Mouse (Mus musculus) liver, adult 2 months (tissue): ENCODE results near the gene Etfb. TPM values are rescaled to one million over a fixed set of nuclear protein-coding genes. Genes with fewer than 3 reads are reported as not detected.

ENCODE experiments used
- DNase-seq: peaks from one replicate; pipeline ENCODE4 v3.0.0-alpha.2; 2011; ENCODE audit warnings: low read depth, low spot score; ENCODE audit errors: extremely low read depth
- H3K27ac ChIP-seq: fragments of 200-500 bp; replicated peaks from 2 replicates; pipeline ENCODE4 v1.5.1; 2012; ENCODE audit warnings: low read depth, mild to moderate bottlenecking, control low read depth, inconsistent platforms, low read length; ENCODE audit not compliant: insufficient read depth
- H3K27me3 ChIP-seq: fragments of 200-500 bp; 2 replicates; pipeline ENCODE4 v1.6.1; 2012; ENCODE audit warnings: mild to moderate bottlenecking, moderate library complexity, low read length, inconsistent platforms; ENCODE audit not compliant: control insufficient read depth, insufficient read depth
- H3K36me3 ChIP-seq: fragments of 200-500 bp; 2 replicates; pipeline ENCODE4 v1.6.1; 2012; ENCODE audit warnings: low read length, inconsistent platforms; ENCODE audit not compliant: control insufficient read depth, insufficient read depth
- H3K4me1 ChIP-seq: fragments of 200-500 bp; 2 replicates; pipeline ENCODE4 v1.6.1; 2011; ENCODE audit warnings: low read length; ENCODE audit not compliant: control insufficient read depth, insufficient read depth
- H3K4me3 ChIP-seq: fragments of 200-500 bp; 2 replicates; pipeline ENCODE4 v1.5.1; 2011; ENCODE audit warnings: low read depth, mild to moderate bottlenecking, control low read depth, low read length, moderate library complexity; ENCODE audit not compliant: insufficient read depth
- H3K79me2 ChIP-seq: fragments of 200-500 bp; 2 replicates; pipeline ENCODE4 v1.6.1; 2012; ENCODE audit warnings: inconsistent platforms, mild to moderate bottlenecking, low read length, moderate library complexity; ENCODE audit not compliant: control insufficient read depth, insufficient read depth
- H3K9ac ChIP-seq: fragments of 200-500 bp; 2 replicates; pipeline ENCODE4 v1.6.1; 2012; ENCODE audit warnings: low read depth, mild to moderate bottlenecking, control low read depth, inconsistent platforms, low read length
- CTCF ChIP-seq: fragments of 200-500 bp; IDR thresholded peaks from 2 replicates; pipeline ENCODE4 v1.5.1; 2011; ENCODE audit warnings: low read depth, low read length, control low read depth
- POLR2A ChIP-seq: fragments of 200-500 bp; IDR thresholded peaks from 2 replicates; pipeline ENCODE4 v1.6.1; 2011; ENCODE audit warnings: low read length, control low read depth; ENCODE audit not compliant: insufficient read depth; ENCODE audit errors: extremely low read depth
- WGBS: fragments of 180-500 bp; shearing (Covaris S2); methylation state at CpG from one replicate; pipeline ENCODE4 v1.1.7; 2018; 5-methylcytosine and 5-hydroxymethylcytosine counted together
- polyA plus RNA-seq: library from polyadenylated mRNA; depleted of rRNA; stranded (reverse); fragments of >200 nt; gene quantifications from 2 replicates; pipeline ENCODE4 v1.2.3, GENCODE M21; 2012
- total RNA-seq: library from RNA; depleted of rRNA; stranded (reverse); fragments of >200 nt; gene quantifications from 2 replicates; pipeline ENCODE4 v1.2.3, GENCODE M21; 2014

Gene Etfb
- total and polyA plus RNA-seq, 2 experiments: 330 to 572 TPM

GRCm38 (mm10) chr7:43476376-43476775 lies 32.5 kb downstream of the Etfb start:
- H3K9ac ChIP-seq: no peak overlapping the region
- no peak for TF ChIP-seq CTCF
- no peak for TF ChIP-seq POLR2A
- 9% methylated on average over 13 of the region's 13 CpGs for WGBS

DNA sequence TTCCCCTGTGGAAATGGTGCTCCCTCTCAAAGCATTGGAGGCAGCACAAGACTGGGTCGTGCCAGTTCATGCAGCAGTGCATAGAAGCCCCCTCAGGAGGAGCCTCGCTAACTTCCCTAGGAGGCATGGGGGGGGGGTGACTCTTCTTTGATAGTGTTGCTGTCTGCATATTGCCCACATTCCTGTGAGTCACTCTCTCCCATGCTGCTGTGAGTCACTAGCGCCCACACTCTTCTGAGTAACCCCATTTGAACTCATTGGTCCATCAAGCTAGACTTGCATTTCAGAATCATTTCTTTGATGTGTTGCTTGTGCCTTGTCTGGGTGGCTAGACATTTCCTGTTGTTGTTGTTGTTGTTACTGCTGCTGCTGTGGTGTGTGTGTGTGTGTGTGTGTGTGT lies 37.3 kb downstream of the Etfb start:
- Histone ChIP-seq H3K79me2 (no peaks in the 10 kb centered on the region), H3K9ac (no peak overlapping the region), H3K4me1 (no peaks in the 10 kb centered on the region), H3K36me3 (no peaks in the 10 kb centered on the region), H3K4me3 (no peak overlapping the region), H3K27ac (no peak overlapping the region), H3K27me3 (peaks cover 5% of the 10 kb centered on the region; the same call in 1 of the 2 replicates)
- WGBS: 70% methylated on average over 3 of the region's 3 CpGs
- TF ChIP-seq POLR2A: no peak
- no peak for TF ChIP-seq CTCF
- DNase-seq: no peak

More at GRCm38 (mm10) chr7:43476376-43476775, 32.5 kb downstream of the Etfb start:
- H3K36me3 ChIP-seq: no peaks in the 10 kb centered on the region
- H3K4me1 ChIP-seq: no peaks in the 10 kb centered on the region
- peaks cover 9% of the 10 kb centered on the region; the same call in 1 of the 2 replicates for H3K27me3 ChIP-seq
- no peak for DNase-seq
- no peak overlapping the region for H3K4me3 ChIP-seq
- no peak overlapping the region for H3K27ac ChIP-seq
- H3K79me2 ChIP-seq: no peaks in the 10 kb centered on the region

GRCm38 (mm10) chr7:43482090-43482716 lies 38.3 kb downstream of the Etfb start:
- H3K4me1 ChIP-seq: no peaks in the 10 kb centered on the region
- no peak for DNase-seq
- no peaks in the 10 kb centered on the region for H3K79me2 ChIP-seq
- TF ChIP-seq POLR2A: no peak
- no peak for TF ChIP-seq CTCF
- 72% methylated on average over 8 of the region's 8 CpGs for WGBS
- H3K27ac ChIP-seq: no peak overlapping the region
- no peak overlapping the region for H3K4me3 ChIP-seq
- H3K9ac ChIP-seq: no peak overlapping the region
- no peaks in the 10 kb centered on the region for H3K27me3 ChIP-seq
- H3K36me3 ChIP-seq: no peaks in the 10 kb centered on the region

GRCm38 (mm10) chr7:43483236-43483635 lies 39.4 kb downstream of the Etfb start:
- no peaks in the 10 kb centered on the region for H3K27me3 ChIP-seq
- no peak for DNase-seq
- no peak overlapping the region for H3K4me3 ChIP-seq
- no peaks in the 10 kb centered on the region for H3K79me2 ChIP-seq
- 5% methylated on average over 10 of the region's 10 CpGs for WGBS
- no peak overlapping the region for H3K9ac ChIP-seq
- no peak overlapping the region for H3K27ac ChIP-seq
- no peak for TF ChIP-seq CTCF
- no peak for TF ChIP-seq POLR2A
- H3K4me1 ChIP-seq: no peaks in the 10 kb centered on the region
- no peaks in the 10 kb centered on the region for H3K36me3 ChIP-seq

DNA sequence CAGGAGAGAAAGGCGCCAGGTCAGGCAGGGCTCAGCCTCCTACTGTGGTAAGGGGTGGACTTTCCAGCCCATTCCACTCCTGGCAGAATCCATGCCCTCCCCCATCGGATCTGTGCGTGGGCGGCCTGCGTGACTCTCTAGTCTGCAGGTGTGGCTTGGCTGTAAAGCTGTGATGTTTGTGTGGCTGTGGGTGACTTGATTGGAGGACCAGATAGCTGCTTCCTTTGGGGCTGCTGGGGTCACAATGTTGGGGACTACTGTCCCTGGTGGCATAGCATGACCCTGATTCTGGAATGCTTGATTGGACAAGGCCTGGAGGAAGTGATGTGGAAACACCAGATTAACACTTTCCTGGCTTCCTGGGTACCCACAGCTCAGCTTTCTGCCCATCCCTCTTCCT lies 44.8 kb downstream of the Etfb start:
- Histone ChIP-seq H3K36me3 (no peaks in the 10 kb centered on the region), H3K9ac (no peak overlapping the region), H3K4me1 (no peaks in the 10 kb centered on the region), H3K27ac (no peak overlapping the region), H3K4me3 (no peak overlapping the region), H3K79me2 (no peaks in the 10 kb centered on the region), H3K27me3 (peaks cover 9% of the 10 kb centered on the region; the same call in 1 of the 2 replicates)
- DNase-seq: no peak
- TF ChIP-seq POLR2A: no peak
- no peak for TF ChIP-seq CTCF
- WGBS: 30% methylated on average over 5 of the region's 5 CpGs

GRCm38 (mm10) chr7:43489631-43490125 lies 45.8 kb downstream of the Etfb start, which contains the start of gene Iglon5:
TSS of gene Iglon5 (minus strand) at chr7:43490075.
- no peak for DNase-seq
- Histone ChIP-seq H3K36me3 (no peaks in the 10 kb centered on the region), H3K4me1 (no peaks in the 10 kb centered on the region), H3K79me2 (no peaks in the 10 kb centered on the region), H3K27ac (no peak within 1 kb of the TSS), H3K9ac (no peak within 1 kb of the TSS), H3K27me3 (peaks cover 9% of the 10 kb centered on the region; the same call in 1 of the 2 replicates), H3K4me3 (peak within 1 kb of the TSS; percentile 13; the same call in 1 of the 2 replicates)
- no peak for TF ChIP-seq POLR2A
- TF ChIP-seq CTCF: no peak
- 4% methylated on average over 16 of the region's 41 CpGs for WGBS
